Mouse (Mus musculus): ENCODE results near the gene Ovca2. TPM values are rescaled to one million over a fixed set of nuclear protein-coding genes. Genes with fewer than 3 reads are reported as not detected.

The Ovca2 gene
- 1 to 10 TPM; 6.5 to 6.6 TPM for total RNA-seq (2023)

DNA sequence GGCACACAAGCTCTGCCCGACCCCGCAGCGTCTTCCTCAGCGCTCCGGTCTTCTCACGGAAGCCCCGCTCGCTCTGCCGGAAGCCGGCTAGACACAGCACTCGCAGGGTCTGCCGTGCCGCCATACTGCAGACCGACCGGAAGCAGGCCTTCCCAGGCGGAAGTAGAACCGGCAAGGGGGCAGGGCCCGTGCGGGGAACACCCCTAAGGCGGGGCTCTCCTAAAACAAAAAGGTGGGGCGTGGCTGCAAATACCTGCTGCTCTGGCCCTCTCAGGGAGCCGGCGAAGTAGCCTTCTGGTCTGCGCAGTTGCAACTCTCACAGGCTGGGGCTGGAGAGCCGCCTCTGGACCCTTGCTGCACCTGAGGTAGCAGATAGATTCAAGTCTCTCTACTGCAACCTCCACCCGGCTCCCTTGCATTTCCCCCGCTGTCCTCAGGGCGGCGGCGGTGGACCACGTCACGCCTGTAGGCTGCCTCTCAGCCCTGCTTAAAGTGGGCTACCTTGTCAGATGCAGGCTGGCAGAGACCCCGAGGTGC, at the start of gene Ovca2:
Gene Ovca2 (minus strand): TSS at position 164 of the 537 bp plus-strand sequence.

DNA sequence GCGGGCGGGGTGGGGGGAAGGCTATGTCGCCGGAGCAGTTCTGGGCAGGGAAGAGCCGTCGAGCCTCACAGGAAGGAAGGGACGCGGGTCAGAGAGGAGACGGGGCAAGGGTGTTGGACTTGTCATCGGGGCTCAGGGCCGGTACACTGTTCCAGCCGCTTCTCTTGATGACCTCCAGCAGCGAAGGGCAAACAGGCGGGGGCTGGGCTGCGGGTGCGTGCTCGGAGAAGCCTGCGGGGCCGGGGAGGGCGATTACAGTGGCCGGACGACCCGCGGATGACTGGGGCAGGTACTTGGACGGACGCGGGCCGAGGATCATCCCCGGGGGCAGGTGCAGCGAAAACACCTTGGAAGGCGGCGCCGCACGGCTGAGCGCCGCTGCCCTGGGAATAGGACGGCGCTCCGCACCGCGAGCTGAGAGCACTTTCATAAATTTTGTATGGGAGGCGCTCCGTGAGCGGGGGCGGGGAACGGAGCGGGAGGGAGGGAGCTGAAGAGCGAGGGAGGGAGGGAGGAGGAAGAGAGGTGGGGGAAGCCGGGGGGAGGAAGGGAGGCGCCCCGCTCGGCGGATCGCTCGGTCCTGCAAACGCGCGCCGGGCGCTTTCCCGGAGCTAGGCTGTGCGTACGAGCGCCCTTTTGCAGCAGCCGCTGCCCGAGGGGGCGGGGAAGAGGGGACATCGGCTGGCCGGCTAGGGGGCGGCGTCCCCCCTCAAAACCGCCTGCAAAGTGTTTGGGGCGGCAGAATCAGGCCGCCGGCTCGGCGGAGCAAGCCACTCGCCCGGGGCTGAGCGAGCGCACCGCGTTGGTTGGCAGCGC, 14.8 kb upstream of the Ovca2 start, which contains the start of gene Rtn4rl1:
Gene Rtn4rl1 (plus strand): TSS at position 528 of the 816 bp plus-strand sequence.

DNA sequence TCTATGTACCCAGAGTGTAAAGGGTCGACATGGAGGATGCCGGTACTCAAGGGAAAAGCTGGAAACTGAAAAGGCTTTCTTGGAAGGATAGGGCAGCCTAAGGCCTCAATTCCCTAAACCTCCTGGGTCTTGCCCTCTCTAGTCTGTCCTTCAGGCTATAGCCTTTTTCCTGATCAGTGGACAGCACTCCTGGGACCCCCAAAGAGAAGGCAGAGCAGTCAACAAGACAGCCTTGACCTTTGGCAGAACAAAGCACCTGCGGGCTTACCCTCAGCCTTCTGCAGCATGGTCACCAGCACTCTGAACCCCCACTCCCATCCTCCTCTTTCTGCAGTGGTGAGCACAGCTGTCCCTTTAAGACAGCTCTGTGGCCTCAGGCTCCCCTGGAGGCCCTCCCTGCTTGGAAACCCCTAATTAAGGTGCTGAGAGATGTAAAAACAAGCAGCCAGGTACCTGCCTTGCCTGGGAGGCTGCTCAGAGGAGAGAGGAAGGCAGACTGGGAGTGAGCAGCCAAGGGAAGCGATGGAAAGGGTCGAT, 12.3 kb upstream of the Ovca2 start, which contains the start of gene Dph1:
Gene Dph1 (minus strand): TSS at position 337 of the 537 bp plus-strand sequence.

DNA sequence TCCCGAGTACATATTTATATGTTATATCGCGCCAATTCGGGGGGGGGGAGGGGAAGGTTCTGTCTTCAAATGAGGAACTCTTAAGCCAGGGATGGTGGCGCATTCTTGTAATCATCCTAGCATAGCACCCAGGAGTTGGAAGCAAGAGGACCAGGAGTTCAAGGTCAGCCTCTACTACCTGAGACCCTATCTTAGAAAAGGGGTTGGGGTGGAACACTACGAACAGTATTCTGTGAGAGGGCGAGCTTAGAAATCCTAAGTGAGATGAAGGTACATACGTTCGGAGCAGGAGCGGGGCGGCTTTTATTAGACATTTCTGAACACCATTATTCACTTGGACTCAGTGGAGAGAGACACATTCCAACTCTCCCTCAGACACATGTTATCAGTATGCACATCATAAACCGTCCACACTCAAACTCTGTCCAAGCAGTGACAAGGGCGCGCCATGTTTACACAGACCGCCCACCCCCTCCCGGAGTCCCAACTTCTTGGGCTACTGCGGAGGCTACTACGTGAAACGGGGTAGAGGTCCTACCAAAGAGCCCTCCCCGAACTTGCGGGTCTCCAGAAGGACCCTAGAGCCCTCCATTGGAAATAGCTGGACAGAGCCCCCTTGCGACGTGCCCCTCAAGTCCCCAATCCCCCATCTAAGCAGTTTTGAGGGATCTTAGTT, 9.1 kb downstream of the Ovca2 start, which contains the start of gene Hic1:
Gene Hic1 (minus strand): TSS at position 115 of the 676 bp plus-strand sequence.

Other genes with a start within 250 kb of the Ovca2 start
- gene Hic1, start 9.3 kb downstream of the Ovca2 start, total RNA-seq (2023) = 1 to 10 TPM in 1 of 2 experiments, under 1 TPM in 1; 0.37 to 1.1 TPM
- gene Dph1, start 12.4 kb upstream of the Ovca2 start, total RNA-seq (2023) = 1 to 10 TPM; 3.7 to 4.7 TPM
- gene Rtn4rl1, start 14.9 kb upstream of the Ovca2 start, total RNA-seq (2023) = under 1 TPM; 0.22 TPM
- gene Rpa1, start 169.5 kb upstream of the Ovca2 start, total RNA-seq (2023) = 10 to 100 TPM; 65.0 to 79.0 TPM
- 1 to 10 TPM; 3.2 to 4.4 TPM for gene Smyd4, start 169.6 kb upstream of the Ovca2 start, total RNA-seq (2023)
- 10 to 100 TPM; 13.1 to 16.6 TPM for gene Serpinf1, start 243.9 kb upstream of the Ovca2 start, total RNA-seq (2023)